Mouse (Mus musculus) stomach, embryonic 14.5 days (tissue): ENCODE measurements at regions not wholly inside any gene's neighbourhood (a gene's known extent, or its start where the extent isn't known, plus 50 kb on each side); places are given as distances from the start of the nearest gene placed in this dataset.

Source experiments
- ATAC-seq: fragments of 200-750 bp; cut with Nextera tagmentation; 2 replicates; pipeline ENCODE4 v1.8.0; 2017; ENCODE audit warnings: low read depth, moderate TSS enrichment; ENCODE audit not compliant: insufficient number of reproducible peaks, insufficient read depth, low FRiP score
- H3K27ac ChIP-seq: fragments of 300-500 bp; sonication (generic); 2 replicates; pipeline ENCODE4 v1.5.1; 2014; ENCODE audit warnings: mild to moderate bottlenecking, low read length, moderate library complexity, mixed read lengths
- H3K27me3 ChIP-seq: fragments of 300-500 bp; sonication (generic); 2 replicates; pipeline ENCODE4 v1.6.1; 2014; ENCODE audit warnings: low read length, control low read depth, mixed read lengths; ENCODE audit not compliant: control insufficient read depth, insufficient read depth
- H3K36me3 ChIP-seq: fragments of 300-500 bp; sonication (generic); 2 replicates; pipeline ENCODE4 v1.6.1; 2014; ENCODE audit warnings: mild to moderate bottlenecking, control low read depth, low read length, moderate library complexity, mixed read lengths; ENCODE audit not compliant: control insufficient read depth, insufficient read depth
- H3K4me1 ChIP-seq: fragments of 300-500 bp; sonication (generic); 2 replicates; pipeline ENCODE4 v1.6.1; 2014; ENCODE audit warnings: low read length, control low read depth, mixed read lengths; ENCODE audit not compliant: control insufficient read depth, insufficient read depth
- H3K4me2 ChIP-seq: fragments of 300-500 bp; sonication (generic); replicated peaks from 2 replicates; pipeline ENCODE4 v1.6.1; 2014; ENCODE audit warnings: low read depth, low read length, control low read depth
- H3K4me3 ChIP-seq: fragments of 300-500 bp; sonication (generic); 2 replicates; pipeline ENCODE4 v1.5.1; 2014; ENCODE audit warnings: low read depth, low read length, control low read depth
- H3K9ac ChIP-seq: fragments of 300-500 bp; sonication (generic); replicated peaks from 2 replicates; pipeline ENCODE4 v1.6.1; 2014; ENCODE audit warnings: low read depth, mild to moderate bottlenecking, control low read depth, low read length, moderate library complexity, mixed read lengths
- H3K9me3 ChIP-seq: fragments of 300-500 bp; sonication (generic); 2 replicates; pipeline ENCODE4 v1.6.1; 2016; ENCODE audit warnings: low read depth, low read length, control low read depth; ENCODE audit not compliant: control insufficient read depth
- WGBS: fragments of 180-500 bp; shearing (Covaris S2); extraction: QIAGEN DNeasy Blood & Tissue Kit; methylation state at CpG from one replicate; pipeline ENCODE4 v1.1.7; 2014; 5-methylcytosine and 5-hydroxymethylcytosine counted together

GRCm38 (mm10) chr3:147335286-147335685 is 483.1 kb downstream of the Ttll7 start:
- Histone ChIP-seq H3K27me3 (no peaks in the 10 kb centered on the region), H3K27ac (no peak overlapping the region), H3K4me1 (no peaks in the 10 kb centered on the region), H3K4me3 (no peak overlapping the region), H3K9ac (no peak overlapping the region), H3K4me2 (no peak overlapping the region), H3K9me3 (no peaks in the 10 kb centered on the region), H3K36me3 (no peaks in the 10 kb centered on the region)
- WGBS: 61% methylated on average over 7 of the region's 7 CpGs
- ATAC-seq: no peak

- ATAC-seq: no peak
- Histone ChIP-seq H3K4me2 (no peak overlapping the region), H3K36me3 (no peaks in the 10 kb centered on the region), H3K9ac (no peak overlapping the region), H3K27ac (no peak overlapping the region), H3K9me3 (no peaks in the 10 kb centered on the region), H3K4me1 (no peaks in the 10 kb centered on the region), H3K4me3 (no peak overlapping the region), H3K27me3 (no peaks in the 10 kb centered on the region)
- 58% methylated on average over 2 of the region's 2 CpGs for WGBS
Observed at GRCm38 (mm10) chr3:147339427-147339826, 487.3 kb downstream of the Ttll7 start.

- H3K27ac ChIP-seq: no peak overlapping the region
- H3K36me3 ChIP-seq: no peaks in the 10 kb centered on the region
- H3K9ac ChIP-seq: no peak overlapping the region
- H3K4me1 ChIP-seq: no peaks in the 10 kb centered on the region
- no peaks in the 10 kb centered on the region for H3K27me3 ChIP-seq
- no peaks in the 10 kb centered on the region for H3K9me3 ChIP-seq
- WGBS: 37% methylated on average over 5 of the region's 5 CpGs
- no peak for ATAC-seq
- no peak overlapping the region for H3K4me3 ChIP-seq
- H3K4me2 ChIP-seq: no peak overlapping the region
Observed at GRCm38 (mm10) chr3:147347278-147348039, 495.3 kb downstream of the Ttll7 start.

GRCm38 (mm10) chr3:147387077-147387476 is 534.9 kb downstream of the Ttll7 start:
- WGBS: 85% methylated on average over 5 of the region's 5 CpGs

GRCm38 (mm10) chr3:147398298-147398697 is 546.1 kb downstream of the Ttll7 start:
- no peak overlapping the region for H3K9ac ChIP-seq
- H3K9me3 ChIP-seq: no peaks in the 10 kb centered on the region
- H3K4me2 ChIP-seq: no peak overlapping the region
- H3K27ac ChIP-seq: no peak overlapping the region
- H3K4me3 ChIP-seq: no peak overlapping the region
- H3K4me1 ChIP-seq: no peaks in the 10 kb centered on the region
- no peaks in the 10 kb centered on the region for H3K27me3 ChIP-seq
- WGBS: 82% methylated on average over 8 of the region's 8 CpGs
- H3K36me3 ChIP-seq: no peaks in the 10 kb centered on the region
- ATAC-seq: no peak

More at GRCm38 (mm10) chr3:147387077-147387476, 534.9 kb downstream of the Ttll7 start:
- Histone ChIP-seq H3K4me2 (no peak overlapping the region), H3K4me1 (no peaks in the 10 kb centered on the region), H3K4me3 (no peak overlapping the region), H3K9me3 (no peaks in the 10 kb centered on the region), H3K27ac (no peak overlapping the region), H3K9ac (no peak overlapping the region), H3K36me3 (no peaks in the 10 kb centered on the region), H3K27me3 (no peaks in the 10 kb centered on the region)
- ATAC-seq: no peak

- H3K36me3 ChIP-seq: no peaks in the 10 kb centered on the region
- no peaks in the 10 kb centered on the region for H3K4me1 ChIP-seq
- H3K4me3 ChIP-seq: no peak overlapping the region
- no peak for ATAC-seq
- no peak overlapping the region for H3K9ac ChIP-seq
- H3K27ac ChIP-seq: no peak overlapping the region
- H3K4me2 ChIP-seq: no peak overlapping the region
- H3K9me3 ChIP-seq: no peaks in the 10 kb centered on the region
- no peaks in the 10 kb centered on the region for H3K27me3 ChIP-seq
- 76% methylated on average over 4 of the region's 4 CpGs for WGBS
Observed at GRCm38 (mm10) chr3:147412274-147412673, 560.1 kb downstream of the Ttll7 start.

GRCm38 (mm10) chr3:147416926-147417325 is 564.8 kb downstream of the Ttll7 start:
- Histone ChIP-seq H3K9me3 (no peaks in the 10 kb centered on the region), H3K36me3 (no peaks in the 10 kb centered on the region), H3K4me2 (no peak overlapping the region), H3K27ac (no peak overlapping the region), H3K4me1 (no peaks in the 10 kb centered on the region), H3K9ac (no peak overlapping the region), H3K27me3 (no peaks in the 10 kb centered on the region), H3K4me3 (no peak overlapping the region)
- ATAC-seq: no peak
- 27% methylated on average over 3 of the region's 3 CpGs for WGBS

- no peak overlapping the region for H3K4me2 ChIP-seq
- no peak overlapping the region for H3K9ac ChIP-seq
- H3K4me1 ChIP-seq: 0 out of 2 replicates have a peak, but pooled peaks cover 3% of the 10 kb centered on the region
- H3K9me3 ChIP-seq: no peaks in the 10 kb centered on the region
- H3K4me3 ChIP-seq: no peak overlapping the region
- no peaks in the 10 kb centered on the region for H3K27me3 ChIP-seq
- H3K27ac ChIP-seq: no peak overlapping the region
- ATAC-seq: no peak
- 51% methylated on average over 3 of the region's 3 CpGs for WGBS
- H3K36me3 ChIP-seq: no peaks in the 10 kb centered on the region
Observed at GRCm38 (mm10) chr3:147419129-147419528, 567.0 kb downstream of the Ttll7 start.

- no peak for ATAC-seq
Observed at GRCm38 (mm10) chr3:147422196-147422595, 570.0 kb downstream of the Ttll7 start.

More at GRCm38 (mm10) chr3:147422196-147422595, 570.0 kb downstream of the Ttll7 start:
- Histone ChIP-seq H3K27me3 (no peaks in the 10 kb centered on the region), H3K27ac (no peak overlapping the region), H3K36me3 (no peaks in the 10 kb centered on the region), H3K9me3 (no peaks in the 10 kb centered on the region), H3K9ac (no peak overlapping the region), H3K4me3 (no peak overlapping the region), H3K4me2 (no peak overlapping the region), H3K4me1 (0 out of 2 replicates have a peak, but pooled peaks cover 3% of the 10 kb centered on the region)
- 83% methylated on average over 5 of the region's 5 CpGs for WGBS
